Mouse (Mus musculus) thymus, postnatal 0 days (tissue): Measurements from ENCODE around the gene Igtp. TPM values are rescaled to one million over a fixed set of nuclear protein-coding genes. Genes with fewer than 3 reads are reported as not detected.
"Not testable (repeated sequence)": the region's sequence is repeated elsewhere in the genome, so short reads cannot be mapped to it uniquely, and the experiment has no call there.

Experiments
- DNase-seq: peaks from one replicate; pipeline ENCODE4 v3.0.0-alpha.2; 2015; ENCODE audit warnings: low spot score
- polyA plus RNA-seq: library from polyadenylated mRNA; unstranded; fragments of >200 nt; fragmentation: Nextera tagmentation; extraction: Ambion mirVana; gene quantifications from 2 replicates; pipeline ENCODE4 v1.2.1, GENCODE M21; 2015

The Igtp gene
- polyA plus RNA-seq, 1 experiment from 2014 or later, result 65.3 TPM

DNA sequence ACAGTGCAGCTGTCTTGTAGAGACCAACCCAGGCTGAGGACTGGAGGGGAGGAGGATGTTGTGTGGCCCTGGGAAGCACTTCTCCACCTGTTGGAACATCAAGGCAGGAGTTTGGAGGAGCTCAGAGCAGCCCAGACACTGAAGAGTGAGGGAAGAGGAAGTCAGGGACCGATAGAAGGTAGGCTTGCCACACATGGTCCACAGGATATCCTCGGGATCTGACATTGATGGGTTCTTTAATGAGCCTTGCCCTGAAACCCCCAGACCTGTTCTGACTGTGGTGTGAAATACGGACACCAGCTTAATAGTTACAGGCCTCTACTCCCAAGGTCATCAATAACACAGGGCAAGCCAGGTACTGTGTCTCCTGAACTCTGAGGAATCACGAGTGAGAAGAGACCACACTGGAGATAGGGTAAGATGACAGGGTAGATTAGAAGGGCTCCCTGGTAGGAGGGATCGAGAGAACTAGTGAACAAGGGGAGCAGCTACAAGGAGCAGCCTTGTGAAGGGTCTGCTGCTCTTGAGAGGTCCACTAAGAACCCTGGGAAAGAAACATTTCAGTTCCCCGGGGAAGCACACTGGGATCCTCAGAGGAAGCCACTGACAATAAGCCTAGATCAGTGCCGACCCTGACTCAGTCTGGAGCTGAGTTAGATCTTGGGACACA, 14.5 kb downstream of the Igtp start:
- DNase-seq, result no peak

DNA sequence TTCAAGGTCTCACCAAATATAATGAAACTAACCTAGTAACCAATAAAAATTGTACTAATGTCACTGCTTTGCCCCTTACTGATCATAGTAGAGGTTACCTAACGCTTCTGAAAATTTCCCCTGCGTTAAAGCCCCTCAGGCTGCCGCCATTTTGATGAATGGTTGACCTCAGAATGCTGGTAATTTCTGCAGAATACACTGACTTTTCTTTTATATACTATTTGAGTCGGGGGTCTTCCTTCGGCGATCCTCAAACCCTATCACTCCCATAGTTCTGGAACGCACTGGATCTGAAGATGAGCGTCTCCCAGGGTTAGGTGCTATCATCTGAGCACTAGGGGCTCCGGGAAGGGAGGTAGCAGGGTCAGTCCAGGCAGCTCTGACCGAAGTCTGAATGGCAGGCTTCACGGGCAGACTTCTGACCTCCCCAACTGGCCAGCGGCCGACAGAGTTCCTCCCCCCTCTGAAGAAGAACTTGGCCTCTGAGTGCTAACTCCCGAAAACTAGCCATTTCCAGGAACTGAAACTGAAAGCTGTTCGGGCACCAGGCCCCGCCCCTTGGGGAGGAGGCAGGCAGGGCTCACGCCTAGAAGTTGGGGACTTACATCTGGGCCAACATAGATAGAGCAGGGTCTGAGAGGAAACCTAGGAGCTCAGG, 15.2 kb downstream of the Igtp start:
- peak; percentile 79 for DNase-seq

DNA sequence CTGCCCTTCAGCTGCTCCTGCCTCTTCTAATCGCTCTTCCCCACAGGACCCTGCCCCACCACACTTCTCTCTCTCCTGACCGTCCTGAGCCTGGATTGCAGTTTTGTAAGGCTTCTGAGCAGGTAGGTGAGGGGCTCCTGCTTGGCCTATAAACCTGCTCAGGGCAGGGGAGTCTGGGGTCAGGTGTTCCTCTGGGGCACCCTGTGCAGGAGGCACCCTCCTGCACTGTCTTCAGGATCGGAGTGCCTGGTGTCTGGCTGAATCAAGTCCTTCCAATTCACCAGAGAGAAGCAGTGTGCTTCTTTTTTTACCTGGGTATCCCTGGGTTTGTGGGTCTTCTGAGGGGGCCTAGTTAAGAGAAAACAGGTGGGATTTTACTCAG, 15.7 kb downstream of the Igtp start:
- DNase-seq, result not testable (repeated sequence)

DNA sequence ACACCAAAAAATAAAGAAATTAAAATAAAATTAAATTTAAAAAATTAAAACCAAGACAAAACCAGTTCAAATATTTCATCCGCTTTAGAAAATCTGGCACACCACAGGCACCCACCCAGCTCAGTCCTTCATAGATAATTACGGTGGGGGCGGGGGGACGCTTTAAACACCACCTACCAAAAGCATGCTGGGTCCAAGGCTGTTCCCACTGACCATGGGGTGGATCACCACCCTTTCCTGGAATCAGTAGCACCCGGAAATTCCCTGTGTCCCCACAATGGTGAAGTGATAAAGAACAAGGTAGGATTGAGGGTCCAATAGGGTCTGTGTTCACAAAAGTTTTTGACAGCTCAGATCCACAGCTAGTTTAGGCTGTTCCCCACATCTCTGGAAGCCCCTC, 16.5 kb downstream of the Igtp start:
- DNase-seq, result no peak

DNA sequence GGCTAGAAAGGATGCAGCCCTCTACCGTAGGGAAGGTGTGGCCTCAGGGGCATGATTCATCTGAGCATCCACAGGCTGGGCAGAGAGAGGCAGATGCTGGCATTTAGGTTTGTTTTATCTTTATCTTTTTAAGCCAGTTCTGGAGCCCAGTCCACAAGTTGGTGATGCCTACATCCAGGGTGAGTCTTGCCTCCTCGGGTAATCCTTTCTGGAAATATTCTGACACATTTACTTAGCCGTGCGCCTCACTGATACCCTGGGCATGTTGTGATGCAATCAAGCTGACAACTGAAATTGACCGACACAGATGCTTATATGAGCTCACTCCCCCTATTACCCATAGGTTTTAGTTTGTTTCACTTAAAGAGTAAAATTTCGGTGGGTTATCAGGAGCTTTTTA, 17.5 kb downstream of the Igtp start:
- DNase-seq, result no peak

DNA sequence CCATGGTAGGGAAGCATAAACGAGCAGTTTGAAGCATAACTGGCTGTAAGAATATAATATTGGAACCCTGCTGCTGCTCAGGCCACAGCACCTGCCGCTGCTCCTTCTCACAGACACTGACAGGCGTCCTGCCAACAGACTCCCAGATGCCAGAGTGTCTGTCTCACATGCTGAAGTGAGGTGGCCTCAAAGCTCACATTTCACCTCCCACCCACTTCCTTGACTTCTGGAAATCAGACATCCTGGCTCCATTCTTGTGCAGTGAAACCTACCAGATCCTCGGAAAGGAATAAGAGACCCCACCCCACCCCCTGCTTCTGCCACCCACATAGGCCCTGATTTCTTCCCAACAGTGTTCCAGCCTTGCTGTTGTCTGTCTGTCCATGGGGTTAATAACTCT, 24.4 kb downstream of the Igtp start:
- peak; percentile 52 for DNase-seq

DNA sequence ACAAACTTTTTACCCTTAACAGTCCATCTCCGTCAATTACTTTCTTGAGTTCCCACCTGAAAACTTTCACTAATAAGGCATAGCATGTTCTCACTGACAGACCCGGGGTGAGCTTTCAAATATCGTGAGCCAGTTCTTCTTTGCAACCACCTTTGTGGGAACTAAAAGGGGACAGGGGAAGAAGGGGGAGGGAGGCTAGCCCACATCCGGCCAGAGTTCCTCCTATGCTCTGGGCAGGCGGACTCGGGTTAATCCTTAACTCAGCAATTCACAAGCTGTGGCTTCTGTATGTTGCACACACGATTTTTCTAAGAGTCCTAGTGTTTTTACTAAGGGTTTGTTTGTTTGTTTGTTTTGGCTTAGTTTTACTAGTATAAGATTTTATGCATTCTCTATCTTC, 25.0 kb downstream of the Igtp start:
- peak; percentile 65 for DNase-seq

DNA sequence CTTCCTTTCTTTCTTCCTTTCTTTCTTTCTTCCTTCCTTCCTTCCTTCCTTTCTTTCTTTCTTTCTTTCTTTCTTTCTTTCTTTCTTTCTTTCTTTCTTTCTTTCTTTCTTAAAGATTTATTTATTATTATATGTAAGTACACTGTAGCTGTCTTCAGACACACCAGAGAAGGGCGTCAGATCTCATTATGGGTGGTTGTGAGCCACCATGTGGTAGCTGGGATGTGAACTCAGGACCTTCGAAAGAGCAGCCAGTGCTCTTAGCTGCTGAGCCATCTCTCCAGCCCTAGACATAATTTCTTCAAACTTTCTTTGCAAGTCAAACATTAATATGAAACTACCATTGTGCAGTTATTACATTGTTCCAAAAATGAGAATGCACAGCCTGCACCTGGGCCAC, 25.5 kb downstream of the Igtp start:
- not testable (repeated sequence) for DNase-seq

DNA sequence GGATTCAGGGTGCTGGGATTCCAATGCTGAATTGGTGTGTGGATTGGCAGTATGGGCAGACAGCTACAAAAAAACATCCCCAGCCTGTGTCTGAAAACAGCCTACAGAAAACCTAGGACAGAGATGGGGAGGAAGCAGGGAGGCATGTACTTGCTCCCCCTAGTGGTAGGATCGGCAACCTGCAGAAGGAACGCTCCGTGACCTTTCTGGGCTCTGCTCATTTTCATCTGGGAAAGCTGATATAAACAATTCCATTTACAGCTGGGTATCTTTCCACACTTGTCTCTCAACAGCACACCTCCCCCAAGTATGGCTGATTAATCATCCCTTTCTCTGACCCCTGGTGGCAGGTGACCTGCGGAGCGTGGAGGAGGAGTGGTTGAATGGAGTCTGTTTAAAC, 26.3 kb downstream of the Igtp start:
- peak; percentile 80 for DNase-seq

DNA sequence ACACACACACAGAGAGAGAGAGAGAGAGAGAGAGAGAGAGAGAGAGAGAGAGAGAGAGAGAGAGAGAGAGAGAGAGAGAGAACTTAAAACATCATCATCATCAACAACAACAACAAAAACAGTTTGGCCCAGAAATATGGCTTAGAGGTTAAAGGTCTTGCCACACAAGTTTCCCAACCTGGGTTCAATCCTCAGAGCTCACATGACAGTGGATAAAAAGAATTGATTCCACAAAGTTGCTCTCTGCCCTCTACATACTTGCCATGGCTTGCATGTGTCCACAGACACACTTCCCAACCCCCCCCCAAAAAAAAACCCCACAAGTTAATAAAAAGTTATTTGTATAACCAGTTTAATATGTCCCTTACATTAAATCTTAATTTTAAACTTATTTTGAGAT, 27.1 kb downstream of the Igtp start:
- DNase-seq, result no peak

DNA sequence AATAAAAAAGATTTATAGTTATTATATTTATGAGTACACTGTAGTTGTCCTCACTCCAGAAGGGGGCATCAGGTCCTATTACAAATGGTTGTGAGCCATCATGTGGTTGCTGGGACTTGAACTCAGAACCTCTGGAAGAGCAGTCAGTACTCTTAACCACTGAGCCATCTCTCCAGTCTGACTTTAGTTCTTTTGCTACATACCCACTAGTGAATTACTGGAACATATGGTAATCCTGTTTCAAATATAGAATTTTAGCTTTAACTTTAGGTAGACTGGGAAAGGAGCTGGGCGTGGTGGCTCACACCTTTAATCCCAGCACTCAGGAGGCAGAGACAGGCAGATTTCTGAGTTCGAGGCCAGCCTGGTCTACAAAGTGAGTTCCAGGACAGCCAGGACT, 28.7 kb downstream of the Igtp start:
- DNase-seq, result not testable (repeated sequence)

DNA sequence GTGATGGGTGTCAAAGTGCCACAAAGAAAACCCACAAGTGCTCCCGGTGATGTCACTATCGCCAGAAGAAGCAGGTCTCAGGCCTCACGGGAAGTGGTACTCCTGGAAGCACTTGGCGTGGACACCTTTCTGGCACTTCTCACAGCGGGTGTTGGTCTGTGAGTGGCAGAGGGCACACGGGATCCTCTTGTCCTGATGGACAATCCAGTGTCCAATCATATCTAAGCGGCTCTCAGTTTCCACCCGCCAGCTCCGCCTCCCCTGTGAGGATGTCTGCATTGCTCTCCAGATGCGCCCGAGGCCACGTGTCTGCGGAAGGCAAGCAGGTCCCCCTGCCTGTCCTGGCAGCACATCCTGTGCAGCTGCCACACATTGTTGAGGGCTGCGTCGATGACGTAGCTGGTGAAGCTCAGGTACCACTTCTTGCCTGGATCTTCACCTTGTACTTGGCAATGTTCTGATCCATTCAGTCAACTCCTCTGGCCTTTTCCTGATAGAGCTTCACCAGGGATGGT, 31.1 kb downstream of the Igtp start:
- DNase-seq, result peak; percentile 86

DNA sequence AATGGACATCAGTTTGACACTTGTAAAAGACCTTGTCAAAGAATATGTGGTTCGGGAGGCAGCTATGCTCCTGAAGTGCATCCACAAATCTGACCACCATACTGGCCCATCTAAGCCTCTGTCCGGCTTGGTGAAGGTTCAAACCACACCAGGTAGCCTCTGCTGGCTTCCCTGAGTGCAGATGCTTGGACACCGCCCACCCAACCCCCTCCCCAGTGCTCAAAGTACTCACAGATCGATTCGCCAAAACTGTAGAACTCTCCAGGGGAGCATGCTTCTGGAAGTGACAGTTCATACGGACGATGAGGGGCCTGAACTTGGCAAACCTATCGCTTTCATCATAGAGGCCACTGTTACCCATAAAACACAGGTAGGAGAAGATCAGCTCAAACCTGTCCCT, 31.8 kb downstream of the Igtp start:
- no peak for DNase-seq

DNA sequence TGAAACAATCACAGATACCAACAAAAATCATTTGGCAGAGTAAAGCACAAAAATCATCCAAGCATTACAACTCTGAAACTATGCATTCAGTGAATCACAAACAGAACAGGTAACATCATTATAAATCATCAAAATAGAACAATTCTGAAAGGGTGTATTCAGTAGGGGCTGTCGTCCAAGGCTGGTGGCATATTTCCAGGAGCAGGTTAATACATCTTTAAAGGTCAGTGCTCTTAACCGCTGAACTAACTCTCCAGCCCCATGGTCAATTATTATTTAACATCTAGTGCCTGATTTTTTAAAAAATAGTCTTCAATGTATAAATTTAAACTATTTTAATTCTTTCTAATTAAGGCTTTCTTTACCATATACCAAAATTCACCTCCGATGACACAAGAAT, 35.2 kb downstream of the Igtp start:
- not testable (repeated sequence) for DNase-seq

DNA sequence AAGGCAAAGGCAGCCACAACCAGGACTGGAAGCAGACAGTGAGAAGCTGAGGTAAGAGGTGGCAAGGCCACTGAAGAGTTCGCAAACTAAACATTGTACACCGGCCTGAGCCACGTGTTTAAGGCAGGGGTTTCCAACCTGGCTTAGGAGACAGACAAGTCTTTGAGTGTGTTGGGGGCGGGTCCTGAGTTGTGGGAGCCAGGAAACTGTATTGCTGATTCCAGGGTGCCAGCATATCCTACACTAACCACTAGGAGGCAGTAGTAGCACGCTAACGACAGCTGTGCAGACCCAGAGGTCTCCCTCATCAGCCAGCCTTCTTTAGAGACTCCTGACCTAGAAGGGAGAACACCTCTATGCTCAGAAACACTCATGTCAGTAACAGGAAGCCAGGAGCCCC, 35.8 kb downstream of the Igtp start:
- DNase-seq, result peak; percentile 76

DNA sequence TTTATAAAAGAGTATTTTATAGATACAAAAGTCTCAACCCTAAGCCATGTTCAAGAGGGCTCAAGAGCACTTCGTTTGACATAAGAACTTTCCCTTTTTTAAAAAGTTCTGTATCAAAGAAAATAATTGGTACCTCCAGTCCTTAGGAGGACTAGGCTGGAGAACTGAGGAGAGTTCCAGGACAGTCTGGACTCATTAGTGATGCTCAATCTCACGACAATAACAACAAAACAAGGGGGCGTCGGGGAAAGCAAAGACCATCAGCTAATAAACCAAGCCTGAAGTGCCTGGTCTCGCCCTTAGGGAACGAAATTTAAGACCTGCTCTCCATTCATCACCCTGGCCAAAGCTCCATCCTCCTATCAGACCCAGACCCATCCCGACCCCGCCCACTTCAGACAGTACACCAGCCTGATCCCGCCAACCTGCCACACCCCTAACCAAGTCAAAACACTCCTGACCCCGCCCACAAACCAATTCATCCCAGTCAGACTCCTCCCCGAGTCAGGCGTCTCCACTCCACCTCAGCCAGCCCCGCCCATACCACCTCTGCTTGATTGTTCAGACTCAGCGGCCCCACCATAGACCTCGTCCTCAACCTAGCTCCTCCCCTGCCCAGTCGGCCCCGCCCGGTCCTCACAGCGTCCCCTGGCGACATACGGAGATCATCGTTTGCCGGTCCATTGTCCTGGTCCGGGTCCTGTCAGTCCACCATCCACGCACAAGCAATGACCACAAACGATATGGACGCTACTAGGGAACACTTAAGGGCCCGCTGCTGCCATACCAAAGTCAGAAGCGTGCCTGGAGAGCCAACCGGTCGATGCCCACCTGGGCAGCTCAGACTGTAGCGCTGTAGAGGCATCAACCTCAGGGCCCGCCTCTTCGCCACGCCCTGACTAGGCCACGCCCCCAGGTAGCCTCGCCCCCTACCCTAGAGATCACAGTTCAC, 39.8 kb downstream of the Igtp start:
- DNase-seq, result peak; percentile 52

DNA sequence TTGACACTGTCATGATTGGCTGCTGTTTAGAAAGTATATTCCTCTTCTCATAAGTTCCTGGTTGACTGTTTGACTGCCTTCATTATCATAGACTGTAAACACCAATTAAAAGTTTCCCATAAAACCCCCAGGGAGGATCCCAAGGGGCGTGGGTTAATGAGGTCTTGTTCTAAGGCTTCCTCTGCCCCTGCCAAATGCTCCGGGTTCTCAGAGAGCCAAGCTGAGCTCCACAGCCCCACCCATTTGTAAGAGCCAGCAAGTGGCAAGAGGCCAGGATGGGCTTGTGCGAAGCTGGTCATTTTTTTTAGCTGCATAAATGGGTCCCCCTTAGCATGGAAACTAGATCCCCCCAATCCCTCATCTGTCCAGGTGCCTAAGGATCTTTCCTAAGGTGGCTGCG, 47.9 kb downstream of the Igtp start:
- DNase-seq, result no peak

DNA sequence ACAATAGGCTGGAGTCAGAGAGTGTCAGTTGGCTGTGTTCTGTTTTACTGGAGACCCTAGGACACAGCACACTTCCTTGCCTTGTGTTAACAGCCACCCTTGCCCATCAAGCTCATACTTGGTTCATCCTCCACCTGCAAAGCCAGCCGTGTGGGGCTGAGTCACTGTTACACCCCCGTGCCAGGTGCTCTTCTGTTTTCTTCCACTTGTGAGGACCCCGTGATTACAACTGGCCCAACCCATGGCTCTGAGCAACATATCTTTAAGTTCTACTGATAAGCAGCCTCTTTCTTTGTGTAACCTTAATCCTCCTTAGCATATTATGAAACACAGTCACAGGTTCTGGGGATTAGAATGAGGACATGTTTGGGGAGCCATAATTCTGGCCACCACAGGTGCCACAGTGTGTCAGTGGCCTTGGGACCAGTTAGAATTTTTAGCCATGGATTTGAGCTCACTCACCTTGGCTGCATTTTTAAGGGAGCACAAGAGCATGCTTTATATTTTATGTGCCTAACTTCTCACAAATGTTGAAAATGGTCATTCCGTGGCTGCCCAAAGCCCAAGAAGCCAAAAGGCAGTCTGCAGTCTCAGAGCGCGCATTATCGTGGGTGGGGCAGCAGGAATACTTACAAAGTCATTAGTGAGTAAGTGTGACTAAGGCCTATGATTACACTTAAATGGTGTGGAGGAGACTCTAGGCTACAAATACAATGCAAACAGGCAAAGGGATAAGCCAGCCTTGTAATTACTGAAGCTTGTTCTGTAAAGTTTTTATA, 50.0 kb downstream of the Igtp start:
- DNase-seq, result no peak

DNA sequence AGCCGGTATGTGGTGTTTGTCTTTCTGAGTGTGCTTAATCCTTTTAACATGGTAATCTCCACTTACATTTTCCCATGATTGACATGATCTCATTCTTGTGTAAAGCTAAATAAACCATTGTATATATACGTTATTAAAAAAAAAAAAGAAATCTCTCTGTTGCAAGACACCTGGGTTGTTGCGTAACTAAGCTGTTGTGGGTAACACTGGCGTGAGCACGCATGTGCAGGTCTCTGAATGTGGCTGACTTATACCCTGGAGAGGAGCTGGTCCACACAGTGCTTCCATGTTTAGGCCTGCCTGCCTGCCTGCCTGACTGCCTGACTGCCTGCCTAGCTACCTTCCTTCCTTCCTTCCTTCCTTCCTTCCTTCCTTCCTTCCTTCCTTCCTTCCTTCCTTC, 51.2 kb downstream of the Igtp start:
- no peak for DNase-seq

DNA sequence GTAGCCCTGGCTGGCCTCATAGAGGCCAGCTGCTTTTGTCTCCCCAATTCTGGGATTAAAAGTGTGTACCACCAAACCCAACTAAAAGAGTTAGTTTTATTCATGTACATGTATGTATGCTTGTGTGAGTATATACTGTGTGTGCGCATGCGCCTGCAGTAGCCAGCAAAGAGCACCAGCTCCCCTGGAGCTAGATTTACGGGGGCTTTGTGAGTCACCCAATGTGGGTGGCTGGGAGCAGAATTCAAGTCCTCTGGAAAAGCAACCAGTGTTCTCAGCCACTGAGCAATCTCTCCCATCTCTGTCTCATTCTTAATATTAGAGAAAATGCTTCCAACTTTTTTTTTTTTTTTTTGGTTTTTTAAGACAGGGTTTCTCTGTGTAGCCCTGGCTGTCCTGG, 55.1 kb downstream of the Igtp start:
- no peak for DNase-seq
